ENCODE assay signal across 7 mouse cellular contexts in genomic region chr1:80340436-80341376, GRCm38 (mm10). TPM values are rescaled to one million over a fixed set of nuclear protein-coding genes. Genes with fewer than 3 reads are reported as not detected.
DNase-seq lines count a peak whose midpoint lies in the region; ATAC-seq lines count a peak whose summit lies in the region.

Gene Cul3, minus strand, starts transcription at chr1:80340480.

- WGBS in intestine, embryonic 15.5 days: 2% methylated on average over 69 of the region's 85 CpGs
- 2% methylated on average over 59 of the region's 85 CpGs for WGBS in midbrain, embryonic 10.5 days

- peak; percentile 96 for DNase-seq in adrenal gland, adult 2 months
- DNase-seq in embryo, embryonic 11.5 days (ENCODE audit: low read depth, low spot score): peak; percentile 98
- DNase-seq in gastrocnemius, postnatal 36 days: peak; percentile 92 to 93
- peak; percentile 91 to 96 for DNase-seq in left cerebral cortex, postnatal 25 days (ENCODE audit: low spot score in 2 of 2)
- DNase-seq in midbrain, embryonic 10.5 days (ENCODE audit: low spot score): peak; percentile 99
- DNase-seq in right cerebral cortex, postnatal 4 days: peak; percentile 97

- intact Hi-C loops in gastrocnemius, postnatal 36 days (cut with DNase I): no loop called here
- intact Hi-C loops in left cerebral cortex, postnatal 25 days (cut with DNase I): no loop called here

- peak; percentile 95 for ATAC-seq in intestine, embryonic 15.5 days

- peak within 1 kb of the TSS; percentile 96 for H3K9ac ChIP-seq in intestine, embryonic 15.5 days

- H3K4me3 ChIP-seq in intestine, embryonic 15.5 days (replicated peaks): peak within 1 kb of the TSS; percentile 96
- peak within 1 kb of the TSS; percentile 92 for H3K4me3 ChIP-seq in midbrain, embryonic 10.5 days

- no peaks in the 10 kb centered on the region for H3K27me3 ChIP-seq in intestine, embryonic 15.5 days (replicated peaks)
- H3K27me3 ChIP-seq in midbrain, embryonic 10.5 days (ENCODE audit: low read depth, poor library complexity, severe bottlenecking): no peaks in the 10 kb centered on the region

- H3K36me3 ChIP-seq in intestine, embryonic 15.5 days: no peaks in the 10 kb centered on the region
- H3K36me3 ChIP-seq in midbrain, embryonic 10.5 days: no peaks in the 10 kb centered on the region

- H3K9me3 ChIP-seq in intestine, embryonic 15.5 days: no peaks in the 10 kb centered on the region
- no peaks in the 10 kb centered on the region for H3K9me3 ChIP-seq in midbrain, embryonic 10.5 days (replicated peaks)

- peak within 1 kb of the TSS; percentile 68 for H3K4me2 ChIP-seq in intestine, embryonic 15.5 days (replicated peaks)

- 0 out of 2 replicates have a peak, but pooled peaks cover 2% of the 10 kb centered on the region for H3K4me1 ChIP-seq in intestine, embryonic 15.5 days (replicated peaks)
- peaks cover 34% of the 10 kb centered on the region for H3K4me1 ChIP-seq in midbrain, embryonic 10.5 days

- H3K27ac ChIP-seq in intestine, embryonic 15.5 days: peak within 1 kb of the TSS; percentile 98
- H3K27ac ChIP-seq in midbrain, embryonic 10.5 days (replicated peaks): peak within 1 kb of the TSS; percentile 98

RNA-seq across cellular contexts. Expression of gene Cul3, which starts in this region (rescaled TPM):
- total RNA-seq in adrenal gland, adult 2 months (2021): 100 to 1,000 TPM; 103 to 167 TPM
- 2.8 and 3.2 TPM in 2 replicates for polyA plus RNA-seq in adrenal gland, adult 2 months (2012; rRNA removed)
- 100 to 1,000 TPM; 227 to 230 TPM for total RNA-seq in gastrocnemius, postnatal 36 days (2021)
- polyA plus RNA-seq in intestine, embryonic 15.5 days (2015; fragmentation: Nextera tagmentation; extraction: Ambion mirVana): 29.5 and 31.5 TPM in 2 replicates
- 100 to 1,000 TPM; 137 to 145 TPM for total RNA-seq in left cerebral cortex, postnatal 25 days (2021)
- polyA plus RNA-seq in midbrain, embryonic 10.5 days (2016; fragmentation: Nextera tagmentation; extraction: Ambion mirVana): 27.0 and 28.3 TPM in 2 replicates

Comparison
In these comparisons a context has a peak if more than half of its experiments do, and no peak if none do; other contexts are left out.
1. Peak in every context shown above with its lines: DNase-seq, ATAC-seq, H3K4me3 ChIP-seq and H3K27ac ChIP-seq.